Mouse (Mus musculus): ENCODE data around the gene Cela3b. TPM values are rescaled to one million over a fixed set of nuclear protein-coding genes. Genes with fewer than 3 reads are reported as not detected.
"Not testable (repeated sequence)": the region's sequence is repeated elsewhere in the genome, so short reads cannot be mapped to it uniquely, and the experiment has no call there.

Cela3b gene
- polyA plus RNA-seq, 1 experiment from 2014 or later = not detected

DNA sequence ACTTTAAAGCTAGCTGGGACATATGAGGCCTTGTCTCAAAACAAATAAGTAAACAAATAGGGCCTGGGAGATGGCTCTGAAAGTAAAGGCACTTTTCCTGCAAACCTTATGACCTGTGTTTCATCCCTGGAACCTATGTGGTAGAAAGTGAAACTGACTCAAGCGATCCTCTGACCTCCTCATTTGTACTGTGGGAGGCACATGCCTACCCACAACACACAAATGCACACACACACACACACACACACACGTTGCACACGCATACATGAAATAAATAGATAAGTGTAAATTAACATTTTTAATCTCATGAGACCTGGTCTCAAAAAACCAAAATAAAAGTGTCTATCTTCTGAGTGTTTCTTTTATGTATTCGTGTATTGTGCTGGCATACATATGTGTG lies 15.5 kb upstream of the Cela3b start:
- ATAC-seq = no peak
- Histone ChIP-seq H3K27me3 (no peaks in the 10 kb centered on the region), H3K4me1 (replicated peaks) (peaks cover 11% of the 10 kb centered on the region), H3K9ac (replicated peaks) (no peak overlapping the region), H3K9me3 (no peaks in the 10 kb centered on the region), H3K4me2 (replicated peaks) (no peak overlapping the region), H3K36me3 (no peaks in the 10 kb centered on the region), H3K4me3 (replicated peaks) (no peak overlapping the region), H3K27ac (no peak overlapping the region)
- 91% methylated on average over 4 of the region's 4 CpGs for WGBS

DNA sequence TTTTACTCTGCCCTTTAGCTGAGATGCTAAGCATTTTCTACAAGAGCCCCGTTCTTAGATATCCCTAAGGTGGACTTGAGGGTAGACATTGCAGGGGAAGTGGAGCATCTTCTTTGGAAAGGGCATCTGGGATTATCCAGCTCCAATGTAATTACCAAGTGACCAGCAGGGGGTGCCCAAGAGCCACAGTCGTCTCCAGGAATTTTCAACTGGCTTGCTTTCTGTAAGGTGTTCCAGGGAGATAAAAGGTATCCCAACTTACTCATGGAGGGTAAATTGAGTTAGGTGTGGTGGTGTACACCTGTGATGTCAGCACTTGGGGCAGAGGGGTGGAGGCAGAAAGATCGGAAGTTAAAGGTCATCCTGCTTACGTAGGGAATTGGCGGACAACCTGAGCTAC lies 13.3 kb upstream of the Cela3b start:
- Histone ChIP-seq H3K4me3 (replicated peaks) (no peak overlapping the region), H3K4me1 (replicated peaks) (peaks cover 8% of the 10 kb centered on the region), H3K36me3 (no peaks in the 10 kb centered on the region), H3K27me3 (no peaks in the 10 kb centered on the region), H3K9me3 (no peaks in the 10 kb centered on the region), H3K9ac (replicated peaks) (no peak overlapping the region), H3K4me2 (replicated peaks) (no peak overlapping the region), H3K27ac (no peak overlapping the region)
- peak; percentile 27; the same call in 1 of the 2 replicates for ATAC-seq
- WGBS = 28% methylated on average over 5 of the region's 5 CpGs

DNA sequence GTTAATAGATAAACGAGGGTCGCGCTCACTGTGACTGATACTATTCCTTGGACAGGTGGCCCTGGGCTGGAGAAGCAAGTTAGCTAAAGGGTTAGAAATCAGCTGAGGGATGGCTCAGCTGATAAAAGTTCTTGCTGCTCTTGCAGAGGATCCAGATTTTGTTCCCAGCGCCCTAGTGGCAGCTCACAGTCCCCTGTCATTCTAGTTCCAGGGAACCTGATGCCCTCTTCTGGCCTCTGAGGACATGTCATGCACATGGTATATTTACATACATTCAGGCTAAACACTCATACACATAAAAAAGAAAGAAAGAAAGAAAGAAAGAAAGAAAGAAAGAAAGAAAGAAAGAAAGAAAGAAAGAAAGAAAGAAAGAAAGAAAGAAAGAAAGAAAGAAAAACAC lies 11.0 kb upstream of the Cela3b start:
- Histone ChIP-seq H3K4me1 (replicated peaks) (no peaks in the 10 kb centered on the region), H3K9me3 (no peaks in the 10 kb centered on the region), H3K4me2 (replicated peaks) (no peak overlapping the region), H3K4me3 (replicated peaks) (no peak overlapping the region), H3K9ac (replicated peaks) (no peak overlapping the region), H3K27ac (no peak overlapping the region), H3K27me3 (no peaks in the 10 kb centered on the region), H3K36me3 (no peaks in the 10 kb centered on the region)
- ATAC-seq = no peak
- 84% methylated on average over 4 of the region's 4 CpGs for WGBS

DNA sequence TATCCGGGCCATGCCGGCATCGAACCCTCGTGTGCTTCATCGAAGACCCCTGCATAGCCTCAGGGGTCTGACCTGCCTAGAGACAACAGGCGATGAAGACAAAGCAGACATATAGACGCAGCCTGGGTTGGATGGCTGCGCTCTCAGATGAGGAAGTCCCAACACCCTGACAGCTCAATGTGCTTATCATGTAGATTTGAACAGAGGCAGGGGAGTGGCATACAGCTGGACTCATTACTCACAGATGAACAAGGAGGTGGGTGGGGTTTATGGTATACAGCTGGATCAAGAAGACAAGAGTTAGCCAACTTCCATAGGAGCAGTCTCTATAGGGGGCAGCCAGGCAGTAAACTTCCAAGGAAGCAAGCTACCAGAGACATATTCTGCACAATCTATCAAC lies 8.5 kb upstream of the Cela3b start:
- WGBS = 89% methylated on average over 8 of the region's 8 CpGs
- H3K27ac ChIP-seq = no peak overlapping the region
- no peak overlapping the region for H3K4me3 ChIP-seq (replicated peaks)
- ATAC-seq = no peak
- no peaks in the 10 kb centered on the region for H3K9me3 ChIP-seq
- no peaks in the 10 kb centered on the region for H3K4me1 ChIP-seq (replicated peaks)
- no peak overlapping the region for H3K9ac ChIP-seq (replicated peaks)
- H3K27me3 ChIP-seq = no peaks in the 10 kb centered on the region
- H3K4me2 ChIP-seq (replicated peaks) = no peak overlapping the region
- no peaks in the 10 kb centered on the region for H3K36me3 ChIP-seq

DNA sequence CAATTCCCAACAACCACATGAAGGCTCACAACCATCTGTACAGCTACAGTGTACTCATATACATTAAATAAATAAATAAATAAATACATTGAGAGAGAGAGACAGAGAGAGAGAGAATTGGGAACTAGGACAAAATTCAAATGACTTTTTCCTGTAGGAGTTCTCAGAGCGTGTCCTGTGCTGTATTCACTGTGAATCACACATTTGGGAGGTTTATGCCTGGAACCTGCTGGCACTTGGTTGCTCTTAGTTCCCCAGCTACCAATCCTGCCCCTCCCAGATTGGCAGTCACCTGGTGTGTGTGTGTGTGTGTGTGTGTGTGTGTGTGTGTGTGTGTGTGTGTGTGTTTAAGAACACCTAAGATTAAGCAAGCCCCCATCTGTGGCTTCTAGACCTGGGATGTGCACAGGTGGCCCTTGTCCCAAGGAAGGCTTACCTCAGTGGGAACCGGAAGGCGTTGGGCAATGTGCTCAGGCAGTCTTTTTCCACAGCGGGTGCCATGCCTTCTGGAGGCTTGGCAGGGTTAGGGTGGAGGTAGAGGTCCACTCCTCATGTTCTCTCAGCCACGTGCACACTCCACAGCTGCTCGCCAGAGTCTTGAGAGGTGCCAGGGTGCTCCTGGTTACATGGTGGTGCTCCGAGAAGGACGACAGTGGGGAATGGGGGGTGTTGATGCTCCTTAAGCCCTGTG lies 6.8 kb upstream of the Cela3b start:
- H3K4me2 ChIP-seq (replicated peaks) = no peak overlapping the region
- H3K27ac ChIP-seq = no peak overlapping the region
- H3K9ac ChIP-seq (replicated peaks) = no peak overlapping the region
- no peak for ATAC-seq
- 92% methylated on average over 8 of the region's 8 CpGs for WGBS
- no peak overlapping the region for H3K4me3 ChIP-seq (replicated peaks)
- H3K27me3 ChIP-seq = no peaks in the 10 kb centered on the region
- H3K36me3 ChIP-seq = no peaks in the 10 kb centered on the region
- no peaks in the 10 kb centered on the region for H3K4me1 ChIP-seq (replicated peaks)
- H3K9me3 ChIP-seq = no peaks in the 10 kb centered on the region

DNA sequence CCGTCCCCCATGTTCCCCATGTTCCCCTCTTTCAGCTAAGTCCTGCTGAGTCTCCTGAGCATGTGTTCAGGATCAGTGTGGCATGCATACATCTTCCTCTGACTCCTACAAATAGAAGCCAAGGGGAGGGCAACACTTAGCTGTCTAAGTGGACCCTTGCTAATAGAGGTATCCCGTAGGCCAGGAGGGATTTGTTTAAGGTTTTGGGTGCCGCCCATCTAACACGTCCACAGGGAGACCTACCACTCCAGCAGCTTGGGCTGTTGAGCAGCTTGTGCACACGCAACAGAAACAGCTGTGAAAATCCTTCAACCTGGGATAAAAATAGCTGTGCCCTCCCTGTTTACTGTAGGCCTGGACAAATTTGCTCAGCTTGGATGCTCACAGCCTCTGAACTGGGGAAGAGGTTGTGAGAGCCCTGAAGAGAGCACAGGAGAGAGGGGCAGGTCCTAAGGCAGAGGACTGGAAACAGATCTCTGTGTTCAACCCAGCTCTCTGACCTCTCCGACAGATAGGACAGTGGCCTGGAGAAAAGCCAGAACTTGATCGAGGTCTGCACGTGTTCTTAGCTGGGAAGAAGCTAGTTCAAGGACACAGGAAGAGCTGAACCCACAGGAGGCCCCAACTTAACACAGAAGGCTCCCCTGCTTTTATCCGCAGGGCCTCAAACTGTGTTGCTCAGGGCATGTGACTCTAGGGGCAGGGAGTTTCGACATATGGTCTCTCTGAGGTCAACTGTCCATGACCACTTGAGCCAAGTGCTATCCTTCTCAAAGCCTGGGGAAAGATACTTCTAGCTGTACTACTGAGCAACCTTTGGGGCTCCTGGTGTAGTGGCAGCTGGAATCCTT lies 2.6 kb upstream of the Cela3b start:
- not testable (repeated sequence) for H3K9me3 ChIP-seq; H3K9ac ChIP-seq (replicated peaks); ATAC-seq; H3K4me2 ChIP-seq (replicated peaks); H3K4me1 ChIP-seq (replicated peaks); H3K36me3 ChIP-seq; H3K4me3 ChIP-seq (replicated peaks); H3K27ac ChIP-seq; H3K27me3 ChIP-seq
- WGBS = 76% methylated on average over 10 of the region's 10 CpGs

DNA sequence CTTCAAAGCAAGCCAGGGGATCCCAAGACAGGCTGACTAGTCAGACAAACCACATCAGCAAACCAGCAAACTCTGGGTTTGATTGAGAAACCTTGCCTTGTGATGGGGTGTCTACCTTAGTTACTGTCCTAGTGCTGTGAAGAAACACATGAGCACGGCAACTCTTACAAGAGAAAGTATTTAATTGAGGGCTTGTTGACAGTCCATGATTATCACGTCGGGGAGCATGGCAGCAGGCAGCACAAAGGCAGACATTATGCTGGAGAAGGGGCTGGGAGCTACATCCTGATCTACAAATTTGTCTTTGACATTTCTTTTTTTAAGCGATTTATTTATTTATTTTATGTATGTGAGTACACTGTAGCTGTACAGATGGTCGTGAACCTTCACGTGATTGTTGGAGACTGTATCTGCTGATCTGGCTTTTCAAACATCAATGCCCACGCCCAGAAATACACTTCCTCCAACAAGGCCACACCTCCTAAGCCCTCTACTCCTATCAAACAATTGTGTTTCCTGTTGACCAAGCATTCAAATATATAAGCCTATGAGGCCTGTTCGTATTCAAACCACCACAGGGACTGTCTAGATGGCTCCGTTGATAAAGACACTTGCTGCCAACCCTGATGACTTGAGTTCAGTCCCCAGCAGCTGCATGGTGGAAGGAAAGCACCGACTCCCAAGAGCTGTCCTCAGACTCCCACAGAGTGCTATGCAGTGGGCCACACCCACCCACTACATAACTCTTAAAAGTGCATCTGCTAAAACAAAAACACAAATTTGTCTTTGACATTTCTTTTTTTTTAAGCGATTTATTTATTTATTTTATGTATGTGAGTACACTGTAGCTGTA lies 12.4 kb downstream of the Cela3b start:
- Histone ChIP-seq H3K27me3 (no peaks in the 10 kb centered on the region), H3K4me3 (replicated peaks) (no peak overlapping the region), H3K36me3 (no peaks in the 10 kb centered on the region), H3K4me1 (replicated peaks) (no peaks in the 10 kb centered on the region), H3K27ac (no peak overlapping the region), H3K9ac (replicated peaks) (no peak overlapping the region), H3K9me3 (no peaks in the 10 kb centered on the region), H3K4me2 (replicated peaks) (no peak overlapping the region)
- no peak for ATAC-seq
- 80% methylated on average over 11 of the region's 11 CpGs for WGBS

DNA sequence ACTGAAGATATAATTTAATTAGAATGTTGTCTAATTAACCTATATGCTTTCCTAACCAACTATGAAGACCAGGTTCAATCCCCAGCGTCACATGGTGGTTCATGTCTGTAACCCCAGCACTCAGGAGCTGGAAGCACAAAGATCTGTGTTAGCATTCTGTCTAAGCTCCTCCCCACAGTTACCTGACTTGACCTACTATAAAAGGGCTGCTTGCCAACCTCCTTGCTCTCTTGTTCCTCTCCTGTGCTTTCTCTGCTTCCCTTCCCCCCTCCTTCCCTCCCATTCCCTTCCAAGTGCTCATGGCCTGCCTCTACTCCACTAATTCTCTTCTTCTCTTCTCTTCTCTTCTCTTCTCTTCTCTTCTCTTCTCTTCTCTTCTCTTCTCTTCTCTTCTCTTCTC lies 15.4 kb downstream of the Cela3b start:
- Histone ChIP-seq H3K27ac (no peak overlapping the region), H3K36me3 (no peaks in the 10 kb centered on the region), H3K9me3 (no peaks in the 10 kb centered on the region), H3K4me1 (replicated peaks) (no peaks in the 10 kb centered on the region), H3K9ac (replicated peaks) (no peak overlapping the region), H3K4me3 (replicated peaks) (no peak overlapping the region), H3K27me3 (no peaks in the 10 kb centered on the region), H3K4me2 (replicated peaks) (no peak overlapping the region)
- WGBS = 64% methylated on average over 1 of the region's 1 CpGs
- no peak for ATAC-seq

DNA sequence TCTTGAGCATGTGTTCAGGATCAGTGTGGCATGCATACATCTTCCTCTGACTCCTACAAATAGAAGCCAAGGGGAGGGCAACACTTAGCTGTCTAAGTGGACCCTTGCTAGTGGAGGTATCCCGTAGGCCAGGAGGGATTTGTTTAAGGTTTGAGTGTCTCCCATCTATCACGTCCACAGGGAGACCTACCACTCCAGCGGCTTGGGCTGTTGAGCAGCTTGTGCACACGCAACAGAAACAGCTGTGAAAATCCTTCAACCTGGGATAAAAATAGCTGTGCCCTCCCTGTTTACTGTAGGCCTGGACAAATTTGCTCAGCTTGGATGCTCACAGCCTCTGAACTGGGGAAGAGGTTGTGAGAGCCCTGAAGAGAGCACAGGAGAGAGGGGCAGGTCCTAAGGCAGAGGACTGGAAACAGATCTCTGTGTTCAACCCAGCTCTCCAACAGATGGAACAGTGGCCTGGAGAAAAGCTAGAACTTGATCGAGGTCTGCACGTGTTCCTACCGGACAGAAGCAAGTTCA lies 18.1 kb downstream of the Cela3b start:
- not testable (repeated sequence) for H3K9ac ChIP-seq (replicated peaks); H3K9me3 ChIP-seq; H3K36me3 ChIP-seq; H3K27ac ChIP-seq; H3K4me3 ChIP-seq (replicated peaks); H3K4me2 ChIP-seq (replicated peaks); H3K4me1 ChIP-seq (replicated peaks); ATAC-seq; H3K27me3 ChIP-seq
- WGBS = 86% methylated on average over 7 of the region's 7 CpGs

DNA sequence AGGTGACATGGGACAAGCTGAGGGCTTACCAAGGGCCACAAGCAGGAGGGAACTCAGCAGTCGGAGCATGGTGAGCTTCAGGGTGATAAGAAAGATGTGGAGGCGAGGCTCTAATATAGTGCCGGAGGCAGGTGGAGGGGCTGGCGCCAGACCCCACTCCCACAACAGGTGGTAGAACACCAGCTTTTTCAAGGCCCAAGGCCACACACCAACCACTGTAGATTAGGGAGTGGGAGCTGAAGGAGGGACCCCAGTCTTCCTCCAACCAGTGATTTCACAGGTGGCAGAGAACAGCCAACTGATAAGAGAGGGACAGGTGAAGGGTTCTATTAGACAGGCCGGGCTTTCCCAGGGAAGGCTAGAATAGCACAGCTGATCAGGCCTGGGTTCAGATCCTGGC lies 20.6 kb downstream of the Cela3b start, which contains the start of gene Cela3a:
Cela3a (minus strand) TSS at position 101 of the 400 bp plus-strand sequence.
- no peaks in the 10 kb centered on the region for H3K27me3 ChIP-seq
- no peak for ATAC-seq
- H3K36me3 ChIP-seq = no peaks in the 10 kb centered on the region
- 89% methylated on average over 5 of the region's 5 CpGs for WGBS
- H3K9me3 ChIP-seq = no peaks in the 10 kb centered on the region
- no peak within 1 kb of the TSS for H3K4me2 ChIP-seq (replicated peaks)
- no peak within 1 kb of the TSS for H3K27ac ChIP-seq
- H3K9ac ChIP-seq (replicated peaks) = no peak within 1 kb of the TSS
- H3K4me1 ChIP-seq (replicated peaks) = no peaks in the 10 kb centered on the region
- no peak within 1 kb of the TSS for H3K4me3 ChIP-seq (replicated peaks)

DNA sequence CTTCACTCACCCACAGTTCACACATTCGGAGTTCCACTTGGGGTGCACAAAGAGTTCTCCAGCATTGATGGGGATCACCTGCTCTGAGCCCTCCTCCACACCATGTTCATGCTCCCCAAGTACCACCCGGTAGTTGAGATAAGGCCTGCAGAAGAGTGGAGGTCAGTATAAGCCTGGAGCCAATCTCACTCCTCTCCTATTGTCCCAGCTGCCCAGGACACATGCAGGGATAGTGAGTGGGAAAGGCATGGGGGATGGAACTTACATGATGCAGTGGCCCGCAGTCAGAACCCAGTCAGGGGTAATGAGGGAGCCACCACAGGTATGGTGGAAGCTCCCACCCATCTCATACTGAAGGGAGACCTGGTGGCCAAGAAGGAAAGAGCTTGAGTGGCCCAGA lies 24.8 kb downstream of the Cela3b start:
- Histone ChIP-seq H3K4me2 (replicated peaks) (no peak overlapping the region), H3K27ac (no peak overlapping the region), H3K4me1 (replicated peaks) (no peaks in the 10 kb centered on the region), H3K9ac (replicated peaks) (no peak overlapping the region), H3K9me3 (no peaks in the 10 kb centered on the region), H3K4me3 (replicated peaks) (no peak overlapping the region), H3K36me3 (no peaks in the 10 kb centered on the region), H3K27me3 (no peaks in the 10 kb centered on the region)
- no peak for ATAC-seq
- WGBS = 92% methylated on average over 3 of the region's 3 CpGs

Measured in midbrain, embryonic 13.5 days (tissue).